Mouse (Mus musculus): ENCODE data around the gene 5730455P16Rik. TPM values are rescaled to one million over a fixed set of nuclear protein-coding genes. Genes with fewer than 3 reads are reported as not detected.

The 5730455P16Rik gene
- 13.8 TPM for polyA plus RNA-seq (2015; fragmentation: Illumina TruSeq; extraction: RNeasy Lipid Tissue Mini Kit (QIAGEN cat#74804); ENCODE audit: insufficient read depth, low replicate concordance)

GRCm38 (mm10) chr11:80377712-80378451, at the start of gene 5730455P16Rik:
Gene 5730455P16Rik (minus strand): TSS chr11:80378034.

GRCm38 (mm10) chr11:80383019-80383625, 5.3 kb upstream of the 5730455P16Rik start, which contains the start of gene Zfp207:
Gene Zfp207 (plus strand): TSS chr11:80383279.

Other genes with a start within 250 kb of the 5730455P16Rik start
- 14.5 TPM for gene Tefm, start 235.9 kb downstream of the 5730455P16Rik start, polyA plus RNA-seq (2015; fragmentation: Illumina TruSeq; extraction: RNeasy Lipid Tissue Mini Kit (QIAGEN cat#74804); ENCODE audit: insufficient read depth, low replicate concordance)
- 27.5 TPM for gene Adap2, start 223.9 kb downstream of the 5730455P16Rik start, polyA plus RNA-seq (2015; fragmentation: Illumina TruSeq; extraction: RNeasy Lipid Tissue Mini Kit (QIAGEN cat#74804); ENCODE audit: insufficient read depth, low replicate concordance)
- gene Rnf135, start 194.2 kb downstream of the 5730455P16Rik start, polyA plus RNA-seq (2015; fragmentation: Illumina TruSeq; extraction: RNeasy Lipid Tissue Mini Kit (QIAGEN cat#74804); ENCODE audit: insufficient read depth, low replicate concordance) = 16.9 TPM
- gene Rhot1, start 169.0 kb downstream of the 5730455P16Rik start, polyA plus RNA-seq (2015; fragmentation: Illumina TruSeq; extraction: RNeasy Lipid Tissue Mini Kit (QIAGEN cat#74804); ENCODE audit: insufficient read depth, low replicate concordance) = 51.7 TPM
- gene Rhbdl3, start 77.1 kb downstream of the 5730455P16Rik start, polyA plus RNA-seq (2015; fragmentation: Illumina TruSeq; extraction: RNeasy Lipid Tissue Mini Kit (QIAGEN cat#74804); ENCODE audit: insufficient read depth, low replicate concordance) = 2.9 TPM
- 307 TPM for gene Zfp207, start 5.2 kb upstream of the 5730455P16Rik start, polyA plus RNA-seq (2015; fragmentation: Illumina TruSeq; extraction: RNeasy Lipid Tissue Mini Kit (QIAGEN cat#74804); ENCODE audit: insufficient read depth, low replicate concordance)
- gene Psmd11, start 50.6 kb upstream of the 5730455P16Rik start, polyA plus RNA-seq (2015; fragmentation: Illumina TruSeq; extraction: RNeasy Lipid Tissue Mini Kit (QIAGEN cat#74804); ENCODE audit: insufficient read depth, low replicate concordance) = 101 TPM
- 2.7 TPM for gene Cdk5r1, start 99.0 kb upstream of the 5730455P16Rik start, polyA plus RNA-seq (2015; fragmentation: Illumina TruSeq; extraction: RNeasy Lipid Tissue Mini Kit (QIAGEN cat#74804); ENCODE audit: insufficient read depth, low replicate concordance)